Mouse (Mus musculus): ENCODE results near the gene Samd1. TPM values are rescaled to one million over a fixed set of nuclear protein-coding genes. Genes with fewer than 3 reads are reported as not detected.

The Samd1 gene
- polyA plus RNA-seq, 1 experiment from 2014 or later: 10.5 TPM

DNA sequence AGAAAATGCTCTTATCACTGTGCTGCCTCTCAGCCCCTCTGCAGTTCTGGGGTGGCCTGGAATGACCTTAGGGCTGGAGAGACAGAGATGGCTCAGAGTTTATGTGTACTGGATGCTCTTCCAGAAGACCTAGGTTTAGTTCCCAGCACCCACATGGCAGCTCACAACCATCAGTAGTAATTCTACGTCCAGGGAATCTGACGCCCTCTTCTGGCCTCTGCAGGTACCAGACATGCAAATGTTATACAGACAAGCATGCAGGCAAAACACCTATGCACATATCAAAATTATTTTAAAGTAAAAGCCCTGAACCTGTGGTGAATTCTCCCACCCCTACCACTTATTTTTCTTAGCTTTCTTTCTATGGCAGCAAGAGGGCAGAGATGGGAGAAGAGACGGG lies 49.0 kb downstream of the Samd1 start:
- WGBS: 81% methylated on average over 3 of the region's 3 CpGs

GRCm38 (mm10) chr8:84048171-84048570 lies 50.7 kb downstream of the Samd1 start:
- H3K27me3 ChIP-seq (ENCODE audit: control insufficient read depth, insufficient read depth, low read length): peaks cover 26% of the 10 kb centered on the region
- H3K27ac ChIP-seq (replicated peaks; ENCODE audit: low read depth, low read length): no peak overlapping the region
- DNase-seq (no peak), ATAC-seq (ENCODE audit: low FRiP score, low TSS enrichment) (no peak)
- H3K4me2 ChIP-seq (ENCODE audit: low read length): no peak overlapping the region
- 87% methylated on average over 5 of the region's 5 CpGs for WGBS
- no peaks in the 10 kb centered on the region for H3K4me1 ChIP-seq (ENCODE audit: control insufficient read depth, insufficient read depth, low read length)
- no peak overlapping the region for H3K9ac ChIP-seq (replicated peaks; ENCODE audit: low read length)
- no peak overlapping the region for H3K4me3 ChIP-seq (replicated peaks; ENCODE audit: low read depth, low read length)
- H3K9me3 ChIP-seq (ENCODE audit: control insufficient read depth, low read length): no peaks in the 10 kb centered on the region
- H3K36me3 ChIP-seq (ENCODE audit: control insufficient read depth, insufficient read depth, low read length): no peaks in the 10 kb centered on the region

More for the DNA sequence above, 49.0 kb downstream of the Samd1 start:
- H3K27me3 ChIP-seq (ENCODE audit: control insufficient read depth, insufficient read depth, low read length): peaks cover 43% of the 10 kb centered on the region
- no peak overlapping the region for H3K27ac ChIP-seq (replicated peaks; ENCODE audit: low read depth, low read length)
- DNase-seq: no peak
- H3K36me3 ChIP-seq (ENCODE audit: control insufficient read depth, insufficient read depth, low read length): no peaks in the 10 kb centered on the region
- no peak overlapping the region for H3K4me3 ChIP-seq (replicated peaks; ENCODE audit: low read depth, low read length)
- no peaks in the 10 kb centered on the region for H3K4me1 ChIP-seq (ENCODE audit: control insufficient read depth, insufficient read depth, low read length)
- no peak overlapping the region for H3K9ac ChIP-seq (replicated peaks; ENCODE audit: low read length)
- no peak for ATAC-seq (ENCODE audit: low FRiP score, low TSS enrichment)
- no peak overlapping the region for H3K4me2 ChIP-seq (ENCODE audit: low read length)
- H3K9me3 ChIP-seq (ENCODE audit: control insufficient read depth, low read length): no peaks in the 10 kb centered on the region

MicroRNA genes within 50 kb of the gene (microRNA counts, 519-probe panel; counts per million panel counts)
- not detected for microRNA mmu-miR-1199

Small RNA genes within 50 kb of the gene (microRNA-seq; reads per million reads assigned to microRNA genes)
- gene Mir1199: 0.44 reads per million
- gene Mir8111: 1.2 reads per million

Other genes with a start within 250 kb of the Samd1 start
- gene Adgrl1, start 97.6 kb upstream of the Samd1 start, polyA plus RNA-seq (2014; fragmentation: Nextera tagmentation; extraction: Ambion mirVana): 77.2 and 92.7 TPM in 2 replicates
- gene Gm10644, start 42.5 kb upstream of the Samd1 start, polyA plus RNA-seq (2014; fragmentation: Nextera tagmentation; extraction: Ambion mirVana): 1.0 and 1.1 TPM in 2 replicates
- 7.9 and 15.5 TPM in 2 replicates for gene Asf1b, start 42.2 kb upstream of the Samd1 start, polyA plus RNA-seq (2014; fragmentation: Nextera tagmentation; extraction: Ambion mirVana)
- gene Prkaca, start 24.7 kb upstream of the Samd1 start, polyA plus RNA-seq (2014; fragmentation: Nextera tagmentation; extraction: Ambion mirVana): 181 and 207 TPM in 2 replicates
- gene 1700067K01Rik, start 3.8 kb downstream of the Samd1 start, polyA plus RNA-seq (2014; fragmentation: Nextera tagmentation; extraction: Ambion mirVana): 0.53 and 0.89 TPM in 2 replicates
- gene 2210011C24Rik, start 14.5 kb downstream of the Samd1 start, polyA plus RNA-seq (2014; fragmentation: Nextera tagmentation; extraction: Ambion mirVana): 0.94 TPM in 1 of 2 replicates, not detected in the other
- 0.65 and 0.87 TPM in 2 replicates for gene Palm3, start 23.8 kb downstream of the Samd1 start, polyA plus RNA-seq (2014; fragmentation: Nextera tagmentation; extraction: Ambion mirVana)
- 0.16 and 0.33 TPM in 2 replicates for gene Il27ra, start 44.9 kb downstream of the Samd1 start, polyA plus RNA-seq (2014; fragmentation: Nextera tagmentation; extraction: Ambion mirVana)
- 1.2 TPM in 1 of 2 replicates, not detected in the other for gene Rln3, start 47.3 kb downstream of the Samd1 start, polyA plus RNA-seq (2014; fragmentation: Nextera tagmentation; extraction: Ambion mirVana)
- 1.5 and 2.4 TPM in 2 replicates for gene Gm10643, start 67.5 kb downstream of the Samd1 start, polyA plus RNA-seq (2014; fragmentation: Nextera tagmentation; extraction: Ambion mirVana)
- gene Rfx1, start 69.2 kb downstream of the Samd1 start, polyA plus RNA-seq (2014; fragmentation: Nextera tagmentation; extraction: Ambion mirVana): 11.2 and 12.2 TPM in 2 replicates
- 19.9 and 26.0 TPM in 2 replicates for gene Dcaf15, start 107.1 kb downstream of the Samd1 start, polyA plus RNA-seq (2014; fragmentation: Nextera tagmentation; extraction: Ambion mirVana)
- gene Podnl1, start 128.3 kb downstream of the Samd1 start, polyA plus RNA-seq (2014; fragmentation: Nextera tagmentation; extraction: Ambion mirVana): 0.63 and 0.68 TPM in 2 replicates
- gene Cc2d1a, start 150.3 kb downstream of the Samd1 start, polyA plus RNA-seq (2014; fragmentation: Nextera tagmentation; extraction: Ambion mirVana): 28.9 and 33.1 TPM in 2 replicates
- 1.8 and 1.9 TPM in 2 replicates for gene 4930432K21Rik, start 150.4 kb downstream of the Samd1 start, polyA plus RNA-seq (2014; fragmentation: Nextera tagmentation; extraction: Ambion mirVana)
- 9.4 and 11.7 TPM in 2 replicates for gene Nanos3, start 187.5 kb downstream of the Samd1 start, polyA plus RNA-seq (2014; fragmentation: Nextera tagmentation; extraction: Ambion mirVana)
- 28.7 and 35.6 TPM in 2 replicates for gene Zswim4, start 239.4 kb downstream of the Samd1 start, polyA plus RNA-seq (2014; fragmentation: Nextera tagmentation; extraction: Ambion mirVana)

Measured in midbrain, embryonic 14.5 days (tissue).